Mouse (Mus musculus) myocyte (in vitro differentiated cells): ENCODE results near the gene Tradd.

Experiments used
- CEBPB ChIP-seq: IDR thresholded peaks from 2 replicates; pipeline ENCODE4 v1.6.1; 2011; ENCODE audit warnings: mild to moderate bottlenecking, moderate library complexity; ENCODE audit not compliant: poor library complexity, insufficient read depth, severe bottlenecking
- E2F4 ChIP-seq: IDR thresholded peaks from one replicate; pipeline ENCODE4 v1.6.1; 2011; ENCODE audit warnings: mild to moderate bottlenecking, control low read depth, moderate library complexity; ENCODE audit not compliant: insufficient read depth
- POLR2A ChIP-seq: IDR thresholded peaks from one replicate; pipeline ENCODE4 v1.6.1; 2011; ENCODE audit warnings: low read depth, mild to moderate bottlenecking, control low read depth, moderate library complexity; ENCODE audit not compliant: insufficient read length

GRCm38 (mm10) chr8:105307670-105308069, 43.3 kb upstream of the Tradd start:
- TF ChIP-seq POLR2A (no peak), E2F4 (no peak), CEBPB (no peak)
